Mouse (Mus musculus) layer of hippocampus, adult 2 months (tissue): ENCODE measurements at regions not wholly inside any gene's neighbourhood (a gene's known extent, or its start where the extent isn't known, plus 50 kb on each side); places are given as distances from the start of the nearest gene placed in this dataset.

Source experiments
- DNase-seq, 2 experiments: peaks; one replicate each; pipeline ENCODE4 v3.0.0; 2022; ENCODE audit warnings: low spot score in 2 of 2
- H3K27ac ChIP-seq: fragments of 200-600 bp; 2 replicates; pipeline ENCODE4 v1.8.1; 2022
- H3K4me3 ChIP-seq: fragments of 200-600 bp; 2 replicates; pipeline ENCODE4 v1.8.1; 2022; ENCODE audit warnings: mild to moderate bottlenecking
- CTCF ChIP-seq: fragments of 200-600 bp; conservative IDR thresholded peaks from 2 replicates; pipeline ENCODE4 v1.8.1; 2022; ENCODE audit warnings: antibody characterized with exemption, mild to moderate bottlenecking, moderate library complexity

DNA sequence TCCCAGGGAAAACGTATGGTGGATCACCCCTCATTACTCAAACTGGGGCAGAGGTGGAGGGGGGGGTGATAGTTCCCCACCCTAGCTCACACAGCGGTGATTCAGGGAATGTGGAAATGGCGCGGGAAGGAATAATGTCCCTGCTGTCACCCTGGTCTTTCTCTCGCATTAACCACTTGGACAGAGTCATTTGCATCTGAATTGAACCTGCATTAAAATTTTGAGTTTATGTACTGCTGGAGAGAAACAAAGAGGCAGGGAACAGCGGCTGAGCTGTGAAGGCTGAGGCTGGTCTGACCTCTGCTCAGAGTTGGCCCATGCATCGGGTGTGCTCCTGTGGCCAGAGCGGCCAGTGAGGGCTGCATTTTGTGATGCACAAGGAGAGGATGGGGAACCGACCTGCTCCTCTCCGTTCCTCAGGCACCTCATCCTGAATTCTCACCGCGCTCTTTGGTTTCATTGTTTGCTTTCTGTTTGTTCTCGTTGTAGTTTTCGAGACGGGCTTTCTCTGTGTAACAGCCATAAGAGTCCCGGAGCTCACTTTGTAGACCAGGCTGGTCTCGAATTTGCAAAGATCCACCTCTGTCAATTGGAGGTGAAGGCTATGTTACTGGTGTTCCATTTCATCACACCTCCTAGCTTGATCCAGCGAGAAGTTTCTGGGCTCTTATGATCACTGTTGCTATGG is 458.3 kb downstream of the Vrk1 start:
- Histone ChIP-seq H3K4me3 (no peak overlapping the region), H3K27ac (no peak overlapping the region)
- DNase-seq = no peak
- no peak for TF ChIP-seq CTCF

DNA sequence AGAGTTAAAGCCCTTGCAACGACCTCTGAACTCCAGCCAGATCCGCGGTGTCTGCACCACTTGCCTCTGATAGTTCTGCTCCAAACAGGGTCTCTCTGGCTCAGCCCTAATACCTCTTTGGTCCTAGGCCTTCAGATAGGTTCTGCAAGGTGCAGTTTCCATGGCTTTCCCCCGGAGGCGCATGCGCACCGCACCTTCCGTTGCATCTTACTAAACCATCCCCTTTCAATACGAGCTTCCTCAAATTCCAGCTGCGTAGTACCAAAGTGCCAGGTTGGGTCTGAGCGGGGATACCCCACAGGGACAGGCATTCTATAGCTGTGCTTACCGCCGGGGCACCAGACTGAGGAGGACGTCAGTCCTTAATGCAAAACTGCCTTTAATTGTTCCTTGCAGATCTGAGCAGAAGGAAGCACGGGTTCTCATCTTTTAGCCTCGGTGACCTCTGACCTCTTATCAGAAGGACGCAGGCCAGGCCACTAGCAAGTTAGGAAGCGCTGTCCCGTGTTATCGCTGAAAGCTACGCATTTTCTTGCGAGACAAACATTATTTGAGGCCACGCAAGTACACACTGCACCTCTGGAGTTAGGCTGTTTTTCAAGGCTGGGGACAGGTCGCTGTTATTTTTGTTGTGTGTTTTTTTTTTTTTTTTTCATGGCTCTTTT is 464.6 kb downstream of the Vrk1 start:
- H3K27ac ChIP-seq = peak overlapping the region; percentile 68
- peak overlapping the region; percentile 23; the same call in 1 of the 2 replicates for H3K4me3 ChIP-seq
- peak; percentile 62 for TF ChIP-seq CTCF
- peak; percentile 45 to 54 for DNase-seq

DNA sequence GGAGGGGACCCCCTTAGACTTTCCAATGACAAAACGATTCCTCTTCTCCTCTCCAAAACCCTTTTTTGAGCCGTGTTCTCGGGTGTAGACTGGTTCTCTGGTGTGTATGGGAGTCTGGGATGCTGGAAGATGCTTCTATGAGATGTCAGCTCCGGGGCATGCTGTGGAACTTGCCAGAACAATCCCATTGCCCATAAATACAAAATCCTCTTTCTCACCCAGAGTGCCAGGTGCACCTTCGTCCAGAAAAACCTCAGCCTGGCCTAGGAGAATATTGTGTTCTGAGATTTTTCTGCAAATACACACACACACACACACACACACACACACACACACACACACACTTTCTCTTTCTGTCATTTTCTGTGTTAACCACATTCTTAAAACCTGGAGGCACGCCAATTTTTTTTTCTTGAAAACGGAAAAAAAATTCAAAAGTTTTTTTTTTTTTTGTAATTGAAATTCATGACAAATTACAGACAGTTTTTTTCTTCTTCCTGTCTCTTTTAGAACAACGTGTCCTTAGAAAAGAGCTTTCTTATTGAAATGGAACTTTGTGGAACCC is 465.5 kb downstream of the Vrk1 start:
- Histone ChIP-seq H3K27ac (peak overlapping the region; percentile 68; the same call in 1 of the 2 replicates), H3K4me3 (no peak overlapping the region)
- DNase-seq = no peak
- TF ChIP-seq CTCF = no peak

DNA sequence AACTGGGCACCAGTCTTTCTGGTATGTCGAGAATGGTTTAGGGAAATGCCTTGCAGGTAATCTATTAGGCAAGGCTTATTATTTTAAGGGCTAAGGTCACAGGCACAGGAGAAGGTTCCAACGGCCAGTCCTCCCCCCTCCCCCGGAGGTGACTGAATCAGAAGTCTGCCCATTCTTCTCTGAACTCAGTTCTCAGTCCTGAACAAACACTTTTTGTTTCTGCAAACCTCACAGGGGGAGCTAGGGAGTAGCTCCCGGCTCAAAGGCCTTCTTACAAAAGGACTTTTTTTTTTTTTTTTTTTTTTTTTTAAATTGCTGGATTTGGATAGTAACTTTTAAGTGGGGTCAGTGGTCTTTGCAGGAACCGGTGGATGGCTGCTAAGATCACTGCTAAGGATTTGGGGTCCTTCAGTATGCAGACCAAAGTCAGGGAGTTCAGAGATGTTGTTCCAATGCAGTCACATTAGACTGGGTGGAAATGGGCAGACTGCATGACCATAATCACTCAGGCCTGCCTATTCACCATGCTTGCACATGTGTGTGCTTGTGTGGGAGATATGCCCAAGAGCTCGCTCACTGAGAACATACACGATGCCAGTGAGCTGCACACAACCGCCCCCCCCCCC is 467.1 kb downstream of the Vrk1 start:
- no peak for DNase-seq
- peak; percentile 67 for TF ChIP-seq CTCF
- peak overlapping the region; percentile 56 for H3K27ac ChIP-seq
- H3K4me3 ChIP-seq = no peak overlapping the region

DNA sequence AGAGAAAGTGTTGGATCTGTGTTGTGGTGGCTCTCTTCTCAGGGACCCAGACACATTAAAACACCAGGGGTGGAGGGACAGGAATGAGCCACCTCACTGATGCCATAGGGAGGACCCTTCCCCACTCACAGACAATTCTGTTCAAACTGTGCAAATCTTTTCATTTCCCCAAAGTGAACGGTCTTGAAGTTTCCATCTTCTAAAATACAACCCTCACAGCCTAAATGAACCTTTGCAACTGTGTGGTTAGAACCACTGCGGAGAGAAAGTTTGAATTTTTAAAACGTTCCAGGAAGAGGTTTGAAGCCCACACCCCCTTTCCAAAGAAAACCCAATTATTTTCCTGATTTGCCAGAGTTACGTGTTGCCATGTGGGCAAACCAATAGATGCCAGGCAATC is 467.7 kb downstream of the Vrk1 start:
- peak overlapping the region; percentile 56; the same call in 1 of the 2 replicates for H3K27ac ChIP-seq
- TF ChIP-seq CTCF = no peak

DNA sequence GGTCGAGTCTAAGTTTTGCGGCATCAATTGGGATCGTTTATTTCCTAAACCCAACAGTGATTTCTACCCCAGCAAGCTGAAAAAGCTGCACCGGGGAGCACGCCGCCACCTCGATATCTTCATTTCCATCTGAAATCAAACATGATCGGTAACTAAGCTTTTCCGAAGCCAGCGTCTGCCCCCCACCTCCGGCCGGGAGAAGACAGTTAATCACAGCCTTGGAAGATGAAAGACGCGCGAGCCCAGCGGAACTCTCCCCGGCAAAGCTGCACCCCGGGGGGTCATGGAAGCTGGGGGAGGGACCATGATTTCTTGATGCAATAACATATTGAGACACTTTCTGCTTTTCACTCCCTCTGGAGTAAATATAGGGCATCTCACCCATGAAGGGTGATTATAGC is 468.4 kb downstream of the Vrk1 start:
- peak overlapping the region; percentile 51 for H3K4me3 ChIP-seq
- DNase-seq = peak in 1 of 2 experiments; percentile 27
- peak; percentile 25; the same call in 1 of the 2 replicates for TF ChIP-seq CTCF
- peak overlapping the region; percentile 95 for H3K27ac ChIP-seq

More for the DNA sequence above, 467.7 kb downstream of the Vrk1 start:
- H3K4me3 ChIP-seq = no peak overlapping the region
- no peak for DNase-seq

DNA sequence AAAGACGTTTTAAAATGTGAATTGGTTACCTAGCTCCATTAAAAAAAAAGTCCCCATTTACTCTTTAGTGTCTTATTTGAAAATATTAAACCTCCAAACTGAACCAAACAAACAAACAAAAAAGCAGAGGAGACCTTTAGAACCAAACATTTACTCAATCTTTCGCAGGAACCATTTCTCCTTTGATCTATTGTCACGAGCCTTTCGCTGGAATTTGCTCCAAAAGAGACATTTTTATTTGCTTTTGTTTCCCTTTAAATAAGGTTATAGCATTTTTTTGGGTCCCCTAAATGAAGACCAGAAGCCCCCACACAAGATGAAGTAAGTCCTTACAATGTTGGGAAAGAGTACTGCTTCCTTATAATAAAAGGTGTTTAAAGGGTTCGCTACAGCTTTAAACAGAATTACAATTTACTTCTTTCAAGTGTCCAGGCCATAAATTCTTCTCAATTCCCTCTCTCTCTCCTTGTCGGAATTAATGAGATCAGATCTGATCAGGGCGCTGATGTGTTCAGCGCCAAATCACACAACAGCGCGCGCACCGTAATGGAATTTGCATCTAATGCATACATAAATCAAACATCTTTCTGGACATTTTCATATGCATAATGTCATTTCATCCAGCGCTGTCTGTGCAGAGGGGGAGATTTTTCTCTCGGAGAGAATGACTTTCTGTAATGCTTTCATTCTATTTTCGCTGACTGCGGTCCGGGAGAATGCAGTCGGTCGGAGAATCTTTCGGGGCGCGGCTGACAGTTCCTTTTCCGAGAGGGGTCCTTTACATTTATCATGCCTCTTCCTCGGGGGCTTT is 469.2 kb downstream of the Vrk1 start:
- no peak for TF ChIP-seq CTCF
- Histone ChIP-seq H3K4me3 (peak overlapping the region; percentile 42), H3K27ac (peak overlapping the region; percentile 95)
- DNase-seq = no peak

DNA sequence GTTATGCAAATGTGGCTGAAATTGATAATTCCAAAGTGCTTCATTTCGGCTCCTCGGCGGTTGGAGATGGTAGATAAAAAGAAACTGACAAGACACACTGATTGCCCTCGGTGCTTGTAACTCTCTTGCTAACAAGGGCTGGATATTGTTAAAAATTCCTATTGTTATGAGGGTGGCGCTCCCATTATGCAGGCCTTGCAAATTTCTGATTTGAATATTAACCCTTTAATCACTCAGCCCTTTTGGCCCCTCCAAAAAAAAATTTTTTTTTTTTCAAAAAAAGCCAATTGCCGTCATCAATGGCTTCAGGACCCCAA is 469.8 kb downstream of the Vrk1 start:
- no peak for DNase-seq
- TF ChIP-seq CTCF = no peak
- Histone ChIP-seq H3K4me3 (peak overlapping the region; percentile 42), H3K27ac (peak overlapping the region; percentile 95)

DNA sequence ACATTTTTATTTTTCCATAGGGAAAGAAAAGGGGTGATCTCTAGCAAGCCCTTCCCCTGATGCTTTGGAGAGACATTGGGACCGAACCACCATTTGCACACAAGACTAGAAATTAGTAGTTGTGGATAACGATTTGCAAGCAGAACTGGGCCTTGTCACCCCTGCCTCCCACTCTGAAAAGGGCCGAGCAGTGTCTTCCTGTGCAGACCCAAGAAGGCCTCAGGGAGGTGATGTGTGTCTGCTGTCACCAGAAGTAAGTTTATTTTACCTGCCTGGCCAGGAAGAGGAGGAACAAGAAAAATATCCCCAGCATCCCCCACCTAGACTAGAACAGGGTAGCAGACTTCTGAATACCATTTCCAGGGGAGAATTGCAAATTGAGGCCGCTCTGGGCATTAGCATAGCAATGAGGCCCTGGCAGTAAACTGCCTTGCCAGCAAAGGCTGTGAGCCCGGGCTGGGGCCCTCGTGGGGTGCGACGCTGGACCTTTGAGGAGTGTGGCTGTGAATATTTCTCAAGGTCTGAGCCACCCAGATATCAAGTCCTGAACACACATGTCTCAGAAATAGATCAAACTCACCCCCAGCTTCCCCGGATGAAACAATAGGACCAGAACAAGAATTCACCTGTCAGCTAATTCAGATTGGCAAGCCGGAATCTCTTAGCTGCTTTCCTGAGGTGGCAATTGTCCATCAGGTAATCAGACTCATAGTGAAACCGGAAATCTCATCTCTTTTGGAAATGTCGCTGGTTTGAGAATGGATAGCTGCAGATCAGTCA is 470.4 kb downstream of the Vrk1 start:
- no peak for TF ChIP-seq CTCF
- DNase-seq = no peak
- H3K27ac ChIP-seq = peak overlapping the region; percentile 95
- no peak overlapping the region for H3K4me3 ChIP-seq

DNA sequence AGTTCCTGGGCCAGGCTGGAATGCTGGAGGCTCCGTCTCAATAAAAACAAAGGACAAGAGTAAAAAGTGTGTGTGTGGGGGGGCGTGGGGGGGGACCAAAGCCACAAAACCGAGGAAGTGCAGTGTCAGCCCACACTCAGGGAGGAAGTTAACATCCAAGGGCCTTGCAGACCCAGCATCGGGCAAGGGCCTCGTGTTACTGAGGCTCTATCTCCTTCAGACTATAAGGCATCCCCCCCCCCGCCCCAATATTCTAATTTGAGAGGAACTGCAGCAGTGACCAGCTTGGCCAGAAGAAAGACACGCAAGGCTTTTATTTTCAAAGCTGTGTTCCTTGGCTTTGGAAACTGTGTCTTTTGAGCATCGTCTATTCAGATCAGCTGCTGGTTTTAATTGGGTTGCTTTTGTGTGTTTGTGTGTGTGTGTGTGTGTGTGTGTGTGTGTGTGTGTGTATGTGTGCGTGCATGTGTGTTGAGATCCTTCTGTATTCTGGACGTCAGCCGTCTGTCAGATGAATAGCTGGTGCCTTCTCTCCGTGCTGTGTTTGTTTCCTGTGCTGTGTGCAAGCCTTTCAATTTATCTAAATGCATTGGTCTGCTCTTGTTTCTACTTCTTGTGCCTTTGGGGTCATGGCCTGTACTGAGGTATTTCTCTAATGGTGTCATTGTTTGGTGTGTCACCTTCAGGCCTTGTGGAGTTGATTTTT is 491.7 kb downstream of the Vrk1 start:
- TF ChIP-seq CTCF = no peak
- H3K4me3 ChIP-seq = no peak overlapping the region
- no peak overlapping the region for H3K27ac ChIP-seq
- DNase-seq = no peak

DNA sequence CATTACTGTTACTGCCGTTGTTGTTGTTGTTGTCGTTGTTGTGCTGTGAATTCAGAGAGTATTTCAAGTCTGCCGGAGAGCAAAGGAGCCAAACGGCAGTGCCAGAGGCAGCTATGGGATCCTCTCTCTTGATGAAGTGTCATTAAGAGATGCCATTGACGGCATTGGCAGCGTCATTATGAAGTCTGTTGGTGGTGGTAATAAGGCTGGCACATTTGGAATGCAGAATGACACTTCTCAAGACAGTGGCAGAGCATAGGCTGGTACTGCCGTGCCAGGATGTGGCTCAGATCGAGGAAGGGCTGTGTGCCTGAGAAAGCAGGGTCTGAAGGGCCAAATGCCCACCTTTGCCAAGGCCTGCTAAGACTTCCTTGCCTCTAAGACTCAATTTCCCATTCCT is 494.3 kb downstream of the Vrk1 start:
- no peak for TF ChIP-seq CTCF
- Histone ChIP-seq H3K27ac (no peak overlapping the region), H3K4me3 (no peak overlapping the region)
- DNase-seq = no peak
